Comparison of ENCODE assay signal across 8 mouse cellular contexts in the genomic region with DNA sequence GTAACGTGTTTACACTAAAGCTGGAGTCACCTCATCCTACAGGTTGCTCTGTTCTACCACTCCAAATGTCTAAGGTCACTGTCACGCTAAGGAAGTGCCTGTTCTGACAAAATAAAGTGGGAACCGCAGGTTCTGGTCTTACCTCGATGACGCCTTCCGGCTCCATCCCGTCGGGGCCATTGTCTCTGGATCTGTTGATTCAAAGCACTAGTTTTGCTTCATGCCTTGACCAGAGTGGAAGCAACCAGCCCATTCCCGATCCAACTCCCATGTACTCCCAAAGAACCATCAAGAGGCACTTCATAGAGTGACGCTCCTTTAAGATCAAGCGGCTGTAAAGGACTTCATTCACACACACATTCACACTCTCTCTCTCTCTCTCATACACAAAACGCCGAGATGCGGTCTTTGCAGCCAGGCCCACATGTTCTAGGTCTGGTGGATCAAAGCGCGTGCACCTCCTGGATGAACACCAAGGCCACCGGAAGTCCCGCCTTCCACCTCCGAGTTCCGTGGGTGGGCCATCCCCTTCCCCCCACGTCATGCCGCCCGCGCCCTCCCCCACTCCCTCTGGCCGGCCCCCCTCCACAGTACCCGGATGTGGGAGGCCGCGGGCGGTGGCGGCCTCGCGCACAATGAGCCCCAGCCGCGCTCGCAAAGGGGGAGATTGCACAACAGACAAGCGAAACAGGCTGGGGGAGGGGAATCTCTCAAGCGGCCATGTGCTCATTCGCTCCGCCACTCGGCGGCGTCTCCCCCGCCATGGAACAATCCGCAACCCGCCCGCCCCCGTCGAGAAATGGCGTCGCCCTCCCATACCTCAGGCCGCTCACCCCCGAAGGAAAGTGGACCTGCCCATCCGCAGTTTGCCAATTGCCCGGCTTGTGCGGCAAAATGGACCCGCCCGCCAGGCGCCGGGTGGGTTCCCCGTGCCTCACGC. TPM values are rescaled to one million over a fixed set of nuclear protein-coding genes. Genes with fewer than 3 reads are reported as not detected.
DNase-seq lines count a peak whose midpoint lies in the region; ATAC-seq and TF ChIP-seq lines count a peak whose summit lies in the region.

No protein-coding gene starts in this region.

- peak in 1 of 2 experiments; percentile 74; a peak in 2 of 4 replicates for TF ChIP-seq EP300 in MEL (IDR thresholded peaks at IDR 0.05; ENCODE audit: low read depth in 1 of 2, low read length in 2 of 2)
- TF ChIP-seq EP300 in lung, postnatal 0 days (IDR thresholded peaks at IDR 0.05): no peak

- H3K4me2 ChIP-seq in lung, postnatal 0 days (replicated peaks; ENCODE audit: low read depth, low read length): peak overlapping the region; percentile 67

- H3K27ac ChIP-seq in MEL (ENCODE audit: control insufficient read depth, low read depth, low read length): peak overlapping the region; percentile 96
- H3K27ac ChIP-seq in cerebellum, adult 2 months (ENCODE audit: insufficient read depth, low read length): peak overlapping the region; percentile 91
- peak overlapping the region; percentile 98 for H3K27ac ChIP-seq in hindbrain, embryonic 10.5 days
- H3K27ac ChIP-seq in lung, postnatal 0 days (ENCODE audit: low read length): peak overlapping the region; percentile 100

- peaks cover 0 to 15% of the 10 kb centered on the region in 2 experiments; a peak in 1 of 4 replicates for H3K4me1 ChIP-seq in MEL (ENCODE audit: control insufficient read depth in 1 of 2, insufficient read depth in 2 of 2, low read length in 2 of 2)
- no peaks in the 10 kb centered on the region; the same call in 1 of the 2 replicates for H3K4me1 ChIP-seq in cerebellum, adult 2 months (ENCODE audit: control insufficient read depth, insufficient read depth, low read length)
- H3K4me1 ChIP-seq in hindbrain, embryonic 10.5 days (replicated peaks): peaks cover 26% of the 10 kb centered on the region
- H3K4me1 ChIP-seq in lung, postnatal 0 days (ENCODE audit: insufficient read depth, low read depth, low read length): peaks cover 4% of the 10 kb centered on the region; the same call in 1 of the 2 replicates

- TF ChIP-seq RAD21 in MEL (IDR thresholded peaks at IDR 0.05; ENCODE audit: low read depth, low read length): no peak

- H3K4me3 ChIP-seq in MEL (ENCODE audit: control insufficient read depth in 1 of 2, insufficient read depth in 1 of 2, low read depth in 2 of 2, low read length in 2 of 2): peak overlapping the region; percentile 61 to 98
- peak overlapping the region; percentile 82 for H3K4me3 ChIP-seq in cerebellum, adult 2 months (replicated peaks; ENCODE audit: insufficient read depth, low read depth, low read length)
- peak overlapping the region; percentile 100 for H3K4me3 ChIP-seq in hindbrain, embryonic 10.5 days
- peak overlapping the region; percentile 100 for H3K4me3 ChIP-seq in lung, postnatal 0 days (ENCODE audit: low read depth, low read length)

- no peak for TF ChIP-seq CTCF in MEL (IDR thresholded peaks at IDR 0.05 in 2 of 3, conservative IDR thresholded peaks at IDR 0.05 in 1 of 3; ENCODE audit: control insufficient read depth in 1 of 3, insufficient read depth in 1 of 3, low read depth in 2 of 3, low read length in 3 of 3, poor library complexity in 1 of 3, severe bottlenecking in 1 of 3)
- no peak for TF ChIP-seq CTCF in cerebellum, adult 2 months (IDR thresholded peaks at IDR 0.05; ENCODE audit: borderline replicate concordance, insufficient read depth, low read depth, low read length)
- peak; percentile 44 for TF ChIP-seq CTCF in lung, postnatal 0 days (IDR thresholded peaks at IDR 0.05)

- H3K79me2 ChIP-seq in MEL (ENCODE audit: control insufficient read depth, insufficient read depth, low read length, poor library complexity): peaks cover 36% of the 10 kb centered on the region

- H3K27me3 ChIP-seq in MEL (ENCODE audit: control insufficient read depth in 1 of 2, insufficient read depth in 2 of 2, low read length in 2 of 2): no peaks in the 10 kb centered on the region
- H3K27me3 ChIP-seq in cerebellum, adult 2 months (ENCODE audit: control insufficient read depth, insufficient read depth, low read length): no peaks in the 10 kb centered on the region
- H3K27me3 ChIP-seq in hindbrain, embryonic 10.5 days (ENCODE audit: insufficient read depth, poor library complexity, severe bottlenecking): no peaks in the 10 kb centered on the region
- H3K27me3 ChIP-seq in lung, postnatal 0 days (replicated peaks; ENCODE audit: insufficient read depth, low read length): no peaks in the 10 kb centered on the region

- under 1% methylated on average over 59 of the region's 61 CpGs for WGBS in cerebellum, adult 2 months
- 1% methylated on average over 61 of the region's 61 CpGs for WGBS in hindbrain, embryonic 10.5 days
- WGBS in lung, postnatal 0 days: under 1% methylated on average over 45 of the region's 61 CpGs

- peak; percentile 82 for ATAC-seq in lung, postnatal 0 days

- DNase-seq in MEL (ENCODE audit: low read depth, low spot score): peak; percentile 96
- DNase-seq in cerebellum, adult 2 months: peak; percentile 95
- peak; percentile 93 for DNase-seq in forelimb bud, embryonic 11.5 days (ENCODE audit: low read depth, low spot score)
- DNase-seq in hindbrain, embryonic 10.5 days (ENCODE audit: low spot score): peak; percentile 93
- peak; percentile 97 for DNase-seq in layer of hippocampus, adult 9-11 months
- peak; percentile 99 for DNase-seq in lung, postnatal 0 days (ENCODE audit: low spot score)
- peak; percentile 92 for DNase-seq in ovary, postnatal 14 days (ENCODE audit: low spot score)
- peak; percentile 98 for DNase-seq in thymus, postnatal 14 days

- peaks cover 13 to 26% of the 10 kb centered on the region in 2 experiments for H3K36me3 ChIP-seq in MEL (ENCODE audit: control insufficient read depth in 1 of 2, insufficient read depth in 2 of 2, low read length in 2 of 2)
- peaks cover 88% of the 10 kb centered on the region for H3K36me3 ChIP-seq in hindbrain, embryonic 10.5 days
- peaks cover 44% of the 10 kb centered on the region for H3K36me3 ChIP-seq in lung, postnatal 0 days (ENCODE audit: insufficient read depth, low read length)

- peak overlapping the region; percentile 100 for H3K9ac ChIP-seq in MEL (ENCODE audit: control insufficient read depth, low read depth, low read length, poor library complexity, severe bottlenecking)
- H3K9ac ChIP-seq in lung, postnatal 0 days (replicated peaks; ENCODE audit: low read depth): peak overlapping the region; percentile 99

- H3K9me3 ChIP-seq in MEL (replicated peaks; ENCODE audit: insufficient read depth, low read length): no peaks in the 10 kb centered on the region
- no peaks in the 10 kb centered on the region for H3K9me3 ChIP-seq in hindbrain, embryonic 10.5 days
- H3K9me3 ChIP-seq in lung, postnatal 0 days (ENCODE audit: low read length): no peaks in the 10 kb centered on the region

- TF ChIP-seq POLR2A in MEL (IDR thresholded peaks at IDR 0.05; ENCODE audit: control insufficient read depth in 1 of 2, insufficient read depth in 1 of 2, low read depth in 1 of 2, low read length in 2 of 2, poor library complexity in 1 of 2): peak; percentile 52 to 64; a peak in 3 of 4 replicates
- peak; percentile 52; the same call in 1 of the 2 replicates for TF ChIP-seq POLR2A in cerebellum, adult 2 months (IDR thresholded peaks at IDR 0.05; ENCODE audit: borderline replicate concordance, insufficient read depth, low read length)

TF ChIP-seq in MEL, 35 proteins besides CTCF, POLR2A, EP300 and RAD21 (continues in another document):
- TF ChIP-seq TAL1 (IDR thresholded peaks at IDR 0.05; ENCODE audit: low read length) (no peak), SIN3A (IDR thresholded peaks at IDR 0.05; ENCODE audit: low read length) (peak; percentile 92), CHD2 (IDR thresholded peaks at IDR 0.05; ENCODE audit: low read length) (peak; percentile 70), ZMIZ1 (IDR thresholded peaks at IDR 0.05; ENCODE audit: low read depth, low read length) (peak; percentile 89; the same call in 1 of the 2 replicates)

RNA-seq across cellular contexts. Expression of a gene that starts 1.2 kb away (rescaled TPM):
- total RNA-seq in MEL (2012; rRNA removed): 1,645 and 1,689 TPM in 2 replicates
- polyA plus RNA-seq in MEL (2012; ENCODE audit: insufficient read depth in 1 of 2, insufficient read length in 2 of 2, low read depth in 1 of 2, low replicate concordance in 2 of 2, missing spikeins in 1 of 2): 100 to 1,000 TPM; 114 to 634 TPM
- 316 and 321 TPM in 2 replicates for polyA plus RNA-seq in cerebellum, adult 2 months (2012; rRNA removed)
- 740 and 935 TPM in 2 replicates for polyA plus RNA-seq in hindbrain, embryonic 10.5 days (2016; fragmentation: Nextera tagmentation; extraction: Ambion mirVana)
- 283 and 286 TPM in 2 replicates for polyA plus RNA-seq in lung, postnatal 0 days (2015; fragmentation: Nextera tagmentation; extraction: Ambion mirVana)

RNA-seq across cellular contexts. Expression of a gene that starts 5.1 kb away (rescaled TPM):
- 4.1 and 5.3 TPM in 2 replicates for total RNA-seq in MEL (2012; rRNA removed)
- polyA plus RNA-seq in MEL (2012; ENCODE audit: insufficient read depth in 1 of 2, insufficient read length in 2 of 2, low read depth in 1 of 2, low replicate concordance in 2 of 2, missing spikeins in 1 of 2): 10 to 100 TPM in 1 of 2 experiments, not detected in 1; 19.8 TPM
- polyA plus RNA-seq in cerebellum, adult 2 months (2012; rRNA removed): 3.7 and 4.5 TPM in 2 replicates
- 7.2 and 8.7 TPM in 2 replicates for polyA plus RNA-seq in hindbrain, embryonic 10.5 days (2016; fragmentation: Nextera tagmentation; extraction: Ambion mirVana)
- 41.9 and 43.6 TPM in 2 replicates for polyA plus RNA-seq in lung, postnatal 0 days (2015; fragmentation: Nextera tagmentation; extraction: Ambion mirVana)

RNA-seq across cellular contexts. Expression of a gene that starts 8.6 kb away (rescaled TPM):
- total RNA-seq in MEL (2012; rRNA removed): 60.9 and 62.1 TPM in 2 replicates
- 100 to 1,000 TPM; 101 to 259 TPM for polyA plus RNA-seq in MEL (2012; ENCODE audit: insufficient read depth in 1 of 2, insufficient read length in 2 of 2, low read depth in 1 of 2, low replicate concordance in 2 of 2, missing spikeins in 1 of 2)
- 115 and 120 TPM in 2 replicates for polyA plus RNA-seq in cerebellum, adult 2 months (2012; rRNA removed)
- 80.6 and 88.3 TPM in 2 replicates for polyA plus RNA-seq in hindbrain, embryonic 10.5 days (2016; fragmentation: Nextera tagmentation; extraction: Ambion mirVana)
- polyA plus RNA-seq in lung, postnatal 0 days (2015; fragmentation: Nextera tagmentation; extraction: Ambion mirVana): 57.3 and 61.3 TPM in 2 replicates

RNA-seq across cellular contexts. Expression of a gene that starts 10.8 kb away (rescaled TPM):
- 121 and 147 TPM in 2 replicates for total RNA-seq in MEL (2012; rRNA removed)
- polyA plus RNA-seq in MEL (2012; ENCODE audit: insufficient read depth in 1 of 2, insufficient read length in 2 of 2, low read depth in 1 of 2, low replicate concordance in 2 of 2, missing spikeins in 1 of 2): 100 to 1,000 TPM; 171 to 890 TPM
- polyA plus RNA-seq in cerebellum, adult 2 months (2012; rRNA removed): 110 and 152 TPM in 2 replicates
- polyA plus RNA-seq in hindbrain, embryonic 10.5 days (2016; fragmentation: Nextera tagmentation; extraction: Ambion mirVana): 116 and 122 TPM in 2 replicates
- polyA plus RNA-seq in lung, postnatal 0 days (2015; fragmentation: Nextera tagmentation; extraction: Ambion mirVana): 36.0 and 37.8 TPM in 2 replicates

RNA-seq across cellular contexts. Expression of a gene that starts 14.5 kb away (rescaled TPM):
- 0.19 TPM in 1 of 2 replicates, not detected in the other for total RNA-seq in MEL (2012; rRNA removed)
- polyA plus RNA-seq in MEL (2012; ENCODE audit: insufficient read depth in 1 of 2, insufficient read length in 2 of 2, low read depth in 1 of 2, low replicate concordance in 2 of 2, missing spikeins in 1 of 2): under 1 TPM in 1 of 2 experiments, not detected in 1; 0.13 TPM
- 4.8 and 4.9 TPM in 2 replicates for polyA plus RNA-seq in cerebellum, adult 2 months (2012; rRNA removed)
- polyA plus RNA-seq in hindbrain, embryonic 10.5 days (2016; fragmentation: Nextera tagmentation; extraction: Ambion mirVana): 0.14 and 0.30 TPM in 2 replicates
- polyA plus RNA-seq in lung, postnatal 0 days (2015; fragmentation: Nextera tagmentation; extraction: Ambion mirVana): 4.4 and 6.7 TPM in 2 replicates

Comparison
In these comparisons a context has a peak if more than half of its experiments do, and no peak if none do; other contexts are left out.
1. Peak in every context shown above with its lines: DNase-seq, ATAC-seq, H3K4me3 ChIP-seq and H3K27ac ChIP-seq.